Comparison of ENCODE assay signal across 1 mouse cellular context in genomic region chr5:23405666-23406404, GRCm38 (mm10).
TF ChIP-seq lines count a peak whose summit lies in the region.

No protein-coding gene starts in this region.

TF ChIP-seq in CH12.LX, 34 proteins besides CTCF, POLR2A, EP300 and RAD21 (continued from another document):
- peak; percentile 81 for TF ChIP-seq IRF4 (IDR thresholded peaks at IDR 0.05; ENCODE audit: low read depth, low read length)
- TF ChIP-seq MAZ (IDR thresholded peaks at IDR 0.05; ENCODE audit: low read depth, low read length), result peak; percentile 62; the same call in 1 of the 2 replicates
- no peak for TF ChIP-seq ZC3H11A (IDR thresholded peaks at IDR 0.05; ENCODE audit: low read depth, low read length)
- peak; percentile 95; the same call in 1 of the 2 replicates for TF ChIP-seq CHD1 (IDR thresholded peaks at IDR 0.05; ENCODE audit: low read depth, low read length)
- peak; percentile 73 for TF ChIP-seq BHLHE40 (IDR thresholded peaks at IDR 0.05; ENCODE audit: low read depth, low read length)
- TF ChIP-seq ZNF384 (IDR thresholded peaks at IDR 0.05; ENCODE audit: low read depth, low read length), result peak; percentile 75
- peak; percentile 60; the same call in 1 of the 2 replicates for TF ChIP-seq MXI1 (IDR thresholded peaks at IDR 0.05; ENCODE audit: low read depth, low read length)
- peak; percentile 83 for TF ChIP-seq MAFK (IDR thresholded peaks at IDR 0.05; ENCODE audit: insufficient replicate concordance, low read length)
- 0 out of 2 replicates have a peak, but pooled peaks have one; percentile 15 for TF ChIP-seq NRF1 (IDR thresholded peaks at IDR 0.05; ENCODE audit: low read depth, low read length)
- TF ChIP-seq ETS1 (conservative IDR thresholded peaks at IDR 0.05; ENCODE audit: low read depth, low read length), result peak; percentile 89
- TF ChIP-seq USF2 (conservative IDR thresholded peaks at IDR 0.05; ENCODE audit: low read depth, low read length), result no peak
- TF ChIP-seq USF1 (IDR thresholded peaks at IDR 0.05; ENCODE audit: low read depth, low read length), result no peak
- 0 out of 2 replicates have a peak, but pooled peaks have one; percentile 46 for TF ChIP-seq E2F4 (IDR thresholded peaks at IDR 0.05; ENCODE audit: insufficient replicate concordance, low read depth, low read length)
- TF ChIP-seq JUN (IDR thresholded peaks at IDR 0.05; ENCODE audit: insufficient read depth, low read depth, low read length), result peak; percentile 51; the same call in 1 of the 2 replicates
- peak; percentile 73; the same call in 1 of the 2 replicates for TF ChIP-seq RCOR1 (conservative IDR thresholded peaks at IDR 0.05; ENCODE audit: low read depth, low read length)
- TF ChIP-seq TCF12 (IDR thresholded peaks at IDR 0.05; ENCODE audit: low read depth, low read length), result peak; percentile 89
